Mouse (Mus musculus): ENCODE measurements around the gene D5Ertd579e.

GRCm38 (mm10) chr5:36738799-36739615 is 43.2 kb upstream of the D5Ertd579e start:
- TF ChIP-seq CHD1 (IDR thresholded peaks at IDR 0.05; ENCODE audit: low read depth, low read length) (no peak), CTCF (conservative IDR thresholded peaks at IDR 0.05 in 1 of 2, IDR thresholded peaks at IDR 0.05 in 1 of 2; ENCODE audit: low read depth in 2 of 2, low read length in 2 of 2) (no peak), ZC3H11A (IDR thresholded peaks at IDR 0.05; ENCODE audit: low read depth, low read length) (no peak)

Measured in CH12.LX (cell line).